Mouse (Mus musculus) embryonic facial prominence, embryonic 11.5 days (tissue): ENCODE results near the gene Aco1. TPM values are rescaled to one million over a fixed set of nuclear protein-coding genes. Genes with fewer than 3 reads are reported as not detected.

Source experiments
- ATAC-seq: fragments of 200-750 bp; cut with Nextera tagmentation; replicated peaks from 2 replicates; pipeline ENCODE4 v1.8.0; 2017; ENCODE audit warnings: low read depth; ENCODE audit not compliant: insufficient number of reproducible peaks, low FRiP score, low TSS enrichment
- DNase-seq: peaks from one replicate; pipeline ENCODE4 v3.0.0-alpha.2; 2015; ENCODE audit warnings: low spot score
- H3K27ac ChIP-seq: fragments of 300-500 bp; sonication (generic); replicated peaks from 2 replicates; pipeline ENCODE4 v1.5.1; 2014; ENCODE audit warnings: mild to moderate bottlenecking, low read depth, low read length, control low read depth
- H3K27me3 ChIP-seq: fragments of 300-500 bp; sonication (generic); 2 replicates; pipeline ENCODE4 v1.6.1; 2014; ENCODE audit warnings: mild to moderate bottlenecking, low read length, moderate library complexity, mixed read lengths; ENCODE audit not compliant: control insufficient read depth, insufficient read depth
- H3K36me3 ChIP-seq: fragments of 300-500 bp; sonication (generic); replicated peaks from 2 replicates; pipeline ENCODE4 v1.6.1; 2014; ENCODE audit warnings: low read depth, mild to moderate bottlenecking, low read length, moderate library complexity, mixed read lengths; ENCODE audit not compliant: control insufficient read depth, insufficient read depth
- H3K4me1 ChIP-seq: fragments of 300-500 bp; sonication (generic); 2 replicates; pipeline ENCODE4 v1.6.1; 2014; ENCODE audit warnings: low read length, mixed read lengths; ENCODE audit not compliant: control insufficient read depth, insufficient read depth
- H3K4me2 ChIP-seq: fragments of 300-500 bp; sonication (generic); 2 replicates; pipeline ENCODE4 v1.6.1; 2014; ENCODE audit warnings: low read depth, mild to moderate bottlenecking, control low read depth, low read length, moderate library complexity
- H3K4me3 ChIP-seq: fragments of 300-500 bp; sonication (generic); 2 replicates; pipeline ENCODE4 v1.5.1; 2014; ENCODE audit warnings: low read depth, low read length, control low read depth
- H3K9ac ChIP-seq: fragments of 300-500 bp; sonication (generic); replicated peaks from 2 replicates; pipeline ENCODE4 v1.6.1; 2014; ENCODE audit warnings: mild to moderate bottlenecking, control low read depth, low read length
- H3K9me3 ChIP-seq: fragments of 300-500 bp; sonication (generic); replicated peaks from 2 replicates; pipeline ENCODE4 v1.6.1; 2016; ENCODE audit warnings: mild to moderate bottlenecking, low read length, inconsistent platforms, mixed read lengths; ENCODE audit not compliant: control insufficient read depth
- WGBS: fragments of 180-500 bp; shearing (Covaris S2); extraction: QIAGEN DNeasy Blood & Tissue Kit; methylation state at CpG from one replicate; pipeline ENCODE4 v1.1.7; 2014; 5-methylcytosine and 5-hydroxymethylcytosine counted together
- polyA plus RNA-seq: library from polyadenylated mRNA; unstranded; fragments of >200 nt; fragmentation: Nextera tagmentation; extraction: Ambion mirVana; gene quantifications from 2 replicates; pipeline ENCODE4 v1.2.1, GENCODE M21; 2014

Aco1 gene
- polyA plus RNA-seq, 1 experiment from 2014 or later, result 62.8 TPM

- Histone ChIP-seq H3K4me1 (no peaks in the 10 kb centered on the region), H3K4me3 (no peak overlapping the region)
- no peak for ATAC-seq
Observed at GRCm38 (mm10) chr4:40160591-40161434, 17.9 kb downstream of the Aco1 start.

GRCm38 (mm10) chr4:40163646-40164045 is 20.8 kb downstream of the Aco1 start:
- Histone ChIP-seq H3K4me1 (no peaks in the 10 kb centered on the region), H3K4me3 (no peak overlapping the region), H3K36me3 (no peaks in the 10 kb centered on the region), H3K4me2 (no peak overlapping the region), H3K27ac (no peak overlapping the region), H3K9ac (no peak overlapping the region), H3K27me3 (no peaks in the 10 kb centered on the region), H3K9me3 (no peaks in the 10 kb centered on the region)
- no peak for DNase-seq
- 73% methylated on average over 10 of the region's 10 CpGs for WGBS
- no peak for ATAC-seq

More at GRCm38 (mm10) chr4:40160591-40161434, 17.9 kb downstream of the Aco1 start:
- H3K9me3 ChIP-seq, result no peaks in the 10 kb centered on the region
- no peaks in the 10 kb centered on the region for H3K27me3 ChIP-seq
- no peak overlapping the region for H3K9ac ChIP-seq
- H3K4me2 ChIP-seq, result no peak overlapping the region
- no peak overlapping the region for H3K27ac ChIP-seq
- no peak for DNase-seq
- 98% methylated on average over 8 of the region's 8 CpGs for WGBS
- no peaks in the 10 kb centered on the region for H3K36me3 ChIP-seq

- DNase-seq, result no peak
- H3K4me1 ChIP-seq, result no peaks in the 10 kb centered on the region
- H3K27ac ChIP-seq, result no peak overlapping the region
- no peaks in the 10 kb centered on the region for H3K27me3 ChIP-seq
- no peaks in the 10 kb centered on the region; the same call in 1 of the 2 replicates for H3K36me3 ChIP-seq
- no peak overlapping the region for H3K4me2 ChIP-seq
- H3K9ac ChIP-seq, result no peak overlapping the region
- WGBS, result 93% methylated on average over 4 of the region's 4 CpGs
- H3K9me3 ChIP-seq, result no peaks in the 10 kb centered on the region
- no peak overlapping the region for H3K4me3 ChIP-seq
- ATAC-seq, result no peak
Observed at GRCm38 (mm10) chr4:40171477-40171876, 28.6 kb downstream of the Aco1 start.

GRCm38 (mm10) chr4:40172336-40172735 is 29.5 kb downstream of the Aco1 start:
- Histone ChIP-seq H3K9me3 (no peaks in the 10 kb centered on the region), H3K4me2 (no peak overlapping the region), H3K27me3 (no peaks in the 10 kb centered on the region), H3K4me1 (no peaks in the 10 kb centered on the region), H3K9ac (no peak overlapping the region), H3K27ac (no peak overlapping the region), H3K36me3 (no peaks in the 10 kb centered on the region; the same call in 1 of the 2 replicates), H3K4me3 (no peak overlapping the region)
- WGBS, result 81% methylated on average over 2 of the region's 2 CpGs
- ATAC-seq, result no peak
- no peak for DNase-seq

GRCm38 (mm10) chr4:40174321-40174720 is 31.4 kb downstream of the Aco1 start:
- Histone ChIP-seq H3K27ac (no peak overlapping the region), H3K4me1 (no peaks in the 10 kb centered on the region), H3K27me3 (no peaks in the 10 kb centered on the region), H3K4me3 (no peak overlapping the region), H3K9ac (no peak overlapping the region), H3K36me3 (no peaks in the 10 kb centered on the region; the same call in 1 of the 2 replicates), H3K9me3 (no peaks in the 10 kb centered on the region), H3K4me2 (no peak overlapping the region)
- 48% methylated on average over 4 of the region's 4 CpGs for WGBS
- ATAC-seq (no peak), DNase-seq (no peak)

GRCm38 (mm10) chr4:40178584-40178983 is 35.7 kb downstream of the Aco1 start:
- DNase-seq (no peak), ATAC-seq (no peak)
- Histone ChIP-seq H3K36me3 (no peaks in the 10 kb centered on the region; the same call in none of the 2 replicates), H3K4me2 (no peak overlapping the region), H3K27ac (no peak overlapping the region), H3K9ac (no peak overlapping the region), H3K27me3 (no peaks in the 10 kb centered on the region), H3K4me1 (no peaks in the 10 kb centered on the region), H3K4me3 (no peak overlapping the region), H3K9me3 (no peaks in the 10 kb centered on the region)
- 91% methylated on average over 17 of the region's 17 CpGs for WGBS

- Histone ChIP-seq H3K27ac (no peak overlapping the region), H3K9ac (no peak overlapping the region), H3K4me3 (no peak overlapping the region), H3K27me3 (no peaks in the 10 kb centered on the region), H3K4me1 (no peaks in the 10 kb centered on the region), H3K36me3 (no peaks in the 10 kb centered on the region; the same call in none of the 2 replicates), H3K9me3 (no peaks in the 10 kb centered on the region), H3K4me2 (no peak overlapping the region)
- WGBS, result 93% methylated on average over 6 of the region's 6 CpGs
- ATAC-seq (no peak), DNase-seq (no peak)
Observed at GRCm38 (mm10) chr4:40180046-40180445, 37.2 kb downstream of the Aco1 start.

GRCm38 (mm10) chr4:40181681-40182080 is 38.8 kb downstream of the Aco1 start:
- Histone ChIP-seq H3K27ac (no peak overlapping the region), H3K4me1 (no peaks in the 10 kb centered on the region), H3K9ac (no peak overlapping the region), H3K27me3 (no peaks in the 10 kb centered on the region), H3K36me3 (no peaks in the 10 kb centered on the region; the same call in 1 of the 2 replicates), H3K4me2 (no peak overlapping the region), H3K4me3 (no peak overlapping the region), H3K9me3 (no peaks in the 10 kb centered on the region)
- no peak for ATAC-seq
- no peak for DNase-seq
- WGBS, result 97% methylated on average over 8 of the region's 8 CpGs
